Mouse (Mus musculus): Measurements from ENCODE around the gene Tefm.
"Not testable (repeated sequence)": the region's sequence is repeated elsewhere in the genome, so short reads cannot be mapped to it uniquely, and the experiment has no call there.

The Tefm gene

DNA sequence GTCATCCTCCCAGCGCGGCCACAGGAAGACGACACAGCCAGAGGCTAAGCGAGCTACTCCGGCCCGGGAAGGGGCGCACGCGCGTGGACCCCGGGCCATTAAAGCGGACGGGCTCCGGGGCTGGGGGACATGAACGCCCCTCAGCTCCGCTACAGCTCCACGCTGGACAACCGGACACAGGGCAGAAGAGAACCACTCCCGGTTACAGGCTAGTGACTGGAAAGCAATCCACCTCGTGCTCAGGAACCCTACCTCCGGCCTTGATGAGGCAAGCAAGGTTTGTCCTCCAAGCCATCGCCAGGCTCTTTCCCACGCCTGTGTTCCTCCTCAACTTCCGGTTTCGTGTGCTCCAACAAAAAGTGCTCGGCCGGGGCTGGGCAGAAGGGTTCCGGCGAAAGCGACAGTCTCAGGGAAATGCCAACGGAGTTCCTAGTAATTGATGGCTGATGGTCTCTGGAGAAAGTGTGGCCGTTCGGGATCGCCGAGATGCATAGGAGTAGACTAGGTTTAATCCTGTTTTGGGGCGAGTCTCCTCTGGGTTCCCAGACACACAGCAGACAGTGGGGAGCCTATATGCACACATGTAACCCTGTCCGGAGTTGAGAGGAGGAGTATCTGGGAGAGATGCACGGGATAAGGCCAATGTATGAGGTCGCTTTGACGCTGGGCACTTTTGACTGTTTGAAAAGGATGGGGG lies at the start of gene Tefm:
Gene Tefm (minus strand): TSS at position 351 of the 697 bp plus-strand sequence.
- peak; percentile 79 for DNase-seq (ENCODE audit: low spot score)

DNA sequence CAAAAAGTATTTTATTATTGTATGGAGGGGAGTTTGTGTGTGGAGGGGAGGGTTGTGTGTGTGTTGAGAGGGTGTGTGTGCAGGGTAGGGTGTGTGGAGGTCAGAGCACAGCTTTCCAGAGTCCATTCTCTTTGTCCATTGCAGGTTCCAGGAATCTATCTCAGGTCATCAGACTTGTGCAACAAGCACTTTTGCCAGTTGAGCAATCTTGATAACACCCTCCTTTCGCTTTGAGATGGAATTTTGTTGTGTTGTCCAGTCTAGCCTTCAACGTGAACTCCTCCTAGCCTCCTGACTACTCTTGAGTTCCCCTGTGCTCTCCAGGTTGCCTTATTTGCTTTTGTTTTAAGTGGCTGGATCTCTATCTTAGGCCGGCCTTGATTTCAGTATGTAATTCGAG lies 48.3 kb upstream of the Tefm start:
- peak; percentile 74 for DNase-seq (ENCODE audit: low spot score)

DNA sequence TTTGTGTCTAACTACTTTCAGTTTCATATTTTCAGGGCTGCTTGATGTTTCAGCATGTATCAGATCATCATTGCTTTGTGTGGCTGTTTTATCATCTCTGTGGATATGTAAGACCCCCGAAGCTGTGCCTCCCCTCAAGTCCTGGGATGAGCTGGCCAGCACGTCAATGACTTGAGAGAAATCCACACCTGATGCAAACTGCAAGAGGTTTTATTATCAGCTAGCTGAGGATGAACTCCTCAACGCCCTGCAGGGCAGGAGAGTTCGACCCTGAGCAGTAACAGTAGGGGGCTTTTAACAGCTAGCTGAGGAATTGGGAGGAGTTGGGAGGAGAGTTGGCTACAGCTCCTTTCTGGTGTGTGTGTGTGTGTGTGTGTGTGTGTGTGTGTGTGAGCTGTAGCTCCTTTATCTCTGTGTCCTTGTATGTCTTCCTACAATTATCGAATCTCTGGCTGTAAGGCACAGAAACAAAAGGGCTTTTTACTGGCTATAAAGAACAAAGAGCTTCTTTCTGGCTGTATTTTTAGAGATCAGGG lies 43.5 kb upstream of the Tefm start:
- not testable (repeated sequence) for DNase-seq (ENCODE audit: low spot score)

DNA sequence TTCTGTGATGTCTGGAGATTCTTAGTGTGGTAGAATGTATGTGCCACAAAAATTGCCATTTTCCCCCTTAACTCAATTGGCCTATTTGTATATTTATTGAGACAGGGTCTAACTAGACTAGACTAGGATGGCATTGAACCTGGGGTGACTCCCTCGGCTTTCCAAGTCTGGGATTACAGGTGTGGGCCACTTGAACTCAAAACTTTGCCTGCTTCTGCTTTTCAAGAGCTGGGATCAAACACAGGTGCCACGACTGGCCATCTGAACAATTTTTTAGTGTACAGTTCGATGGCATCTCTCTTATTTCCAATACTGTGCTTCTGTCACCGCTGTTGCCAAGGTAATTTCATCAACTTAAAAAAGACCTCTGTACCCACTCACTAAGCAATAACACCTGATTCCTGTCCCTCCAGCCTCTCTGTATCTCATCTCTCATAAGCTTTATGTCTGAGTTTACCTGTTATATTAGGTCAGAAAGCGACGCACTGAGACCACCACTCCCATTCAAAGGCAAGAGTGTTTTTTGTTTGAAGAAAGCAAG lies 42.6 kb upstream of the Tefm start:
- DNase-seq (ENCODE audit: low spot score): no peak

DNA sequence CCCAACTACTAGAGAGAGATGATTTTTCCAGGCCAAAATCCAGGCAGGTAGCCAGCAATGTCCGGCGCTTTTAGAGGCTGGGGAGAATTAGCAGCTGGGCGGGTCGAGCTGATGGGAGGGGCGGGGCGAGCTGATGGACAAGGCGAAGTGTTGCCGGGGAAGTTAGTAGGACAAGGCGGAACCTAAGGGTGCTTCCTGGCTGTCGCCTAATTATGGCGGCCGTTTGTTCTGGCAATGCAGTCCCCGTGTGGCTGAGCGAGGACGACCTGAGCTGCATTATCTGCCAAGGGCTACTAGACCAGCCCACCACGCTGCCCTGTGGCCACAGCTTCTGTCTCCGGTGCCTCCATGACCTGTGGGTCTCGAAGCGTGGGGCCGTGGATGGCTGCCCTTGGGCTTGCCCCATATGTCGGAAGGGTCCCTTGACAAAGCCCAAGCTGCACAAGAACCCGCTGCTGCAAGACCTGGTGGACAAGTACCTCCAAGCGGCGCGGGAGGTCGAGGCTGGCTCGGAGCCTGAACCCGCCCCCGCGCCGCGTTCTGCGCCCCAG lies 41.8 kb upstream of the Tefm start, which contains the start of gene Rnf135:
Gene Rnf135 (plus strand): TSS at position 147 of the 551 bp plus-strand sequence.
- DNase-seq (ENCODE audit: low spot score): peak; percentile 95

DNA sequence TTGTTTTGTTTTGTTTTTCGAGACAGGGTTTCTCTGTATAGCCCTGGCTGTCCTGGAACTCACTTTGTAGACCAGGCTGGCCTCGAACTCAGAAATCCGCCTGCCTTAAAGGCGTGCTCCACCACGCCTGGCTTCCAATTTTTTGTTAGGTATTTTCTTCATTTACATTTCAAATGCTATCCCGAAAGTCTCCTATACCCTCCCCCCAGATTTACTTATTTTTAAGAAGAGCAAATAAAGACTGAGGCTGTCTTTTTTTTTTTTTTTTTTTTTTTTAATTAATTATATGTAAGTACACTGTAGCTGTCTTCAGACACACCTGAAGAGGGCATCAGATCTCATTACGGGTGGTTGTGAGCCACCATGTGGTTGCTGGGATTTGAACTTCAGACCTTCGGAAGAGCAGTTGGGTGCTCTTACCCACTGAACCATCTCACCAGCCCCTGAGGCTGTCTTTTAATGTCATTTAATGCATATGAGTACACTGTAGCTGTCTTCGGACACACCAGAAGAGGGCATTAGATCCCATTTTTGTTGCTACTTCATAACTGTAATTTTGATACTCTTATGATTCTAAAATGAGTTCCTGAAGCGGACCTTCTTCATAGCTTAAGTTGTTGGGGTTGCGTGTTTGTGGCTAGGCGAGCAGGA lies 41.2 kb upstream of the Tefm start:
- not testable (repeated sequence) for DNase-seq (ENCODE audit: low spot score)

DNA sequence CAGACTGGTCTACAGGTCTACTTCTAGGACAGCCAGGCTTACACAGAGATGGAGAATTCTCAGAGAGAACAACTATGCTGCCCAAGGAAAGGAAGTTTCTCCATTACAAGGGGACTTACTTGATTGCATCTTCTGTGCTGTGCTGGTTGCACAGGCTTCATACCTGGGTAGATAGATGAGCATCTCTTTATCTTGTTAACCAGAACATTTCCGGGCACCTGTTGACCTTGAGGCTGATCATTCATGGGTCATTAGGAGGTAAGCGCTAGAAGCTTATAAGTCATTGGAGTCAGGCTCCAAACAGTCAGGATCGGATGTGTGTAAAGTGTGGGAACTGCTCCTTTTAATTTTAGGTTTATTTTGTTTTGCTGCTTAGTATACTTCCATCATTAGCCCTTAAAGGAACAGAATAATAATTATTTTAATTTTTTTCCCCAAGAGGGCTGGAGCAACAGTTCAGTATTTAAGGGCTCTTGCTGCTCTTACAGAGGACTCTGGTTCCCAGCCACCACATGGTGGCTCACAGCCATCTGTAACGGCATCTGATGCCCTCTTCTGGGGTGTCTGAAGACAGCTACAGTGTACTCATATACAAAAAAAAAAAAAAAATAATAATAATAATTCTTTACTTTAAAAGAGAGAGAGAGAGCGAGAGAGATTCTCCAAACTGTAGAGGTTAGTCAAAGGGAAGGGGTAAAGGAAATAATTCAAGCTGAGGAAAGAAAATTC lies 39.2 kb upstream of the Tefm start:
- DNase-seq (ENCODE audit: low spot score): no peak

DNA sequence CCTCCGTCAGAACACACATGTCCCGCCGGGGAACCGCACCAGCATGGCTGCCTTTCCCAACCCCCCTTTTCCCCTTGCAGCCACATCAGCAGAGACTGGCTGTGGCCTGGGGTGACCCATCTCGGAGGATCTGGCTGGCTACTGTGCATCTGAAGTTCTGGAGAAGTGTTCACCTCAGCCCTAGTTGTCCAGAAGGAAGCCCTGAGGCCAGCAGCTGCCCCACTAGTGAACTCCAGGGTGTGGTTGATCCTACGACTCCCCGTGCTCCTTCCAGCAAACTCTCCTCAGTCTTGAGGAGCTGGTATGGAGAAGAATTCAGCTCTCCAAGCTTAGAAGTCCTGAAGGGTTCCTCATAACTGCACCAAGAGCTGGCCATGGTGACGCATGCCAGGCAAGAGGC lies 36.3 kb upstream of the Tefm start:
- no peak for DNase-seq (ENCODE audit: low spot score)

DNA sequence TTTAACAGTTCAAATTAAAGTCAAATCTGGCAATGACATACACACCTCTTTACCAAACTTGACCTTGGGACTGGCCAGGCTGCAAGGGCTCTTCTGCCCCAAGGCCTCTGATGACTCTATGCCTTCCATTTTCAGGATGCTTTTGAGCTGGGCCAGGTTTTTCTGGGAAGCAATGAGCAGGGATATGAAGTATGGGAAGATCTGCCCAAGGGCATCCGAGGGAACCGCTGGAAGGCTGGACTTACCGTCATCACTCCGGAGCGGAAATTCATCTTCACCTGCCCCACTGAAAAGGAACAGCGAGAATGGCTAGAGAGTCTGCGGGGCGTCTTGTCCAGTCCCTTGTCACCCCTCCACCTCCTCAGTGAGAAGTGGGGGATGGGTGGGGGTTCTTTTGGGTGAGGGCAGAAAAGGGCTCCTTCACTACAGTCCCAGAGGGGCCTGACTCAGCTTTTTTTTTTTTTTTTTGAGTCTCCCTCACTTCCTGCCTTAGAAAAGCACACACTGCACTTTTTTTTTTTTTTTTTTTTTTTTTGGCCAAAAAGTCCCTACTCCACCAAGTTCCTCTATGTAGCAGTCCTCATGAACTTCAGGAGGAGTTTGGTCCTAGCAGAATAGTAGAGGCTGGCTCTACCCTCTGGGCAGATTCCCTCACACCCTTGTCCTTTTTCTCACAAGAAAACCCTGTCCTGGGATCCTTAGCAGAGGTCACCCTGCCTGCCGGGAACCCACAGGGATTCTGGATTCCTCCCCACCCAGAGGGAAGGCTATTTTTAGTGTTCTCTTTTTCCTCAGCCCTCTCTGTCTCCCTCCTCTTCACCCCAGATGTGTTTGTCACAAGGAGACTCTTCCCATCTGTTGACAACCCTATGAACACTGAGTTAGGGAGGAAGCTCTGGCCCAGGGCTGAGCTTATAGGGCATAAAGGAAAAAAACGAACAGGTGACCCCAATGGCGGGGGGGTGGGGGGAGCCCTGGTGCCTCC lies 35.2 kb upstream of the Tefm start:
- DNase-seq (ENCODE audit: low spot score): no peak

DNA sequence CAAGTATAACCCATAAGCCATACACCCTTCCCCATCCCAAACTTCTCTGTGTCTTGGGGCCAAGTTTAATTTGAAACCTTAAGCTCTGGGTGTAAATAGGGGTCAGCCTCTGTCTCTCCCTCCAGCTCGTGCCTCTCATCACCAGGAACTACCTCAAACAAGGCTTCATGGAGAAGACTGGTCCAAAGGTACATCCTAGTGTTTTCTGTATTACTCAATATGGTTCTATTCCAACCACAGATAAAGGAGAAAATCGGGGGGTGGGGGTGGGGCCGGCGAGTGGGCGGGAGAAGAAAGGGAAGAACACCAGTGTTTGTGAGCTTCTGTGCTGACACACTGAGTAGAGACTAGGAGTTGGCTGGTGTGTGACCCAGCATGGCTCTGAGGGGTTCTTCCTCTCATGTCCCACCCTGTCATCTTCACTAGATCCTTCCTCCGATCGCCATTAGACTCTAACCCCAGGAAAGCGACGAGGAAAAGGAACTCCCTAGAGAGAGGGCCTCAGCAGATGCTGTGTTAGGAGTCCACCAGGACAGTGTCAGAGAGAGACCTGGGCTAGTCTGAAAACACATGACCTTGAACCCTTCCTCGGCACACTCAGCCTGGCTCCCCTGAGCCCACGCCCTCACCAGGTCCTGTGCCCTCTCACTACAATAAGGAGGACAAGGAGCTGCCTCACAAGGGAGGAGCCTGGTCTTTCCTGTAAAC lies 32.1 kb upstream of the Tefm start:
- DNase-seq (ENCODE audit: low spot score): no peak

DNA sequence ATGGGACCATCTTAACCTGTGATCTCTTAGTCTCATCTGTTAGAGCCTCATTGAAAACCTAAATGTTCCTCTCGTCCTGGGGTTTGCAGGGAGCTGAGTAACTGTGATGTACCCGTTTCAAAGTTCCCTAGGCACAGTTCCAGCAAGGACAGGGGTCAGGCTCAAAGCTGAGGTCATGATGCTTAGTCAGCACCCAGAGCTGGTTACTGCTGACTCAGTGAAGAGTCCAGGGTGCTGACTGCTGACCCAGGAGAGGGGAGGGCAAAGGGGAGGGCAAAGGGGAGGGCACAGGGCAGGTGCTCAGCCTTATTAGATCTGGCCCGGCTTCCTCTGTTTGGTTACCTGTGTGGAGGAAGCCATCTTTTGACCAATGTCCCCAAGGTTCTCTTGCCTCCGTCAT lies 29.9 kb upstream of the Tefm start:
- DNase-seq (ENCODE audit: low spot score): no peak

DNA sequence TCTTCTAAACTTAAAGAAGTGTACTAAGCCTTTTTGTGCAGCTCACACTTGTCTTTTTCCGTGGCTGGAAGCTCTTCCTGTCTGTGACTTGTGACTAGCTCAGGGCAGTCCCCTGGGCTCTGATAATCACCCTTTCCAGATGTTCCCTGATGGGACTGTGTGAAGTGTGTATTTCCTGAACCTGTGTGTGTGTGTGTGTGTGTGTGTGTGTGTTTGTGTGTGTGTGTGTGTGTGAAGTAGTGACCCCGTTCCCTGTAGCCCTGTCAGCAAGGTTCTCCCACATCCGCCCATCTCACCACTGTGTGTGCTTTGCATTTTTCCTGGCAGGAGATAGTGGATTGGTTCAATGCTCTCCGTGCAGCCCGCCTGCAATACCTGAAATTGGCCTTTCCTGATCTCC lies 28.4 kb upstream of the Tefm start:
- no peak for DNase-seq (ENCODE audit: low spot score)

DNA sequence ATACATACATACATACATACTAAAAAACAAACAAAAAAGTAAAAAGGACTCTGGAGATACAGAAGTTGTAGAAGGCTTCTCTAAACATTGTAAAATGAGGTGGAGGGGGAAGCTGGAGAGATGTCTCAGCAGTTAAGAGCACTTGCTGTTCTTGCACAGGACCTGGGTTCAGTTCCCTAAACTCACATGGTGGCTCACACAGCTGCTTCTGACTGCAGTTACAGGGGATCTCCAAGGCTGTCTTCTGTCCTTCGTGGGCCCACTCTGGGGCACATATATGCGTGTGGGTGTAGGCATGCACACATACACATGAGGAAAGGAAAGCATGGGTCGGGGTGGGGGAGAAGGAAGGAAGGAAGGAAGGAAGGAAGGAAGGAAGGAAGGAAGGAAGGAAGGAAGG lies 27.7 kb upstream of the Tefm start:
- no peak for DNase-seq (ENCODE audit: low spot score)

DNA sequence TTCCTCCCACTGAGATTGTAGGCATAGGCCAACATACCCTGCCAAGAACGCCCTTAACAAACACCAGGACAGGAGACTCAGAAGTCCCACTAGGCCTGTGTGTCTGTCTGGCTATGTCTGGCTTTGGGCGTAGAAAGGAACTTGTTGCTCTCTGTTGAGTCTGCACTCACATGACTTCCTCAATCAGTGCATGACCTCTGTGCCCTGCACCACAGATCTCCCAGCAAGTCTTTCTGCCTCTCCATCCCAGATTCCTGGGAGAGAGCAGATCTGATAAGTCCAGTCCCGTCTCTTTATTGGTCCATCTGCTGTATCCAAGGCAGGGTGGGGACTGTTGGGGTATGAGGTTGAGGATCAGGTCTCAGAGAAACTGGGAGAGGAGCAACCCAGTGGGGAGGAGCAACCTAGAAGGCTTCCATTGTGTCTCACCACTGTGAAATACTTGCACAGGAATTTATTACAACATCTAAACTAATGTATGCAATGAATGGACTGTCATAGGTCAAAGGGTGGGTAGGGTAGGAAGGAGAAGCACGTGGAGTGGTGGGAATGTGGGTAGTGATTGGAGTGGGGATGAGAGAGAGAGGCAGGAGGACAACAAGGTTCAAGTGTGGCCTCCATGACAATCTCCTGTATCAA lies 26.8 kb upstream of the Tefm start:
- DNase-seq (ENCODE audit: low spot score): no peak

DNA sequence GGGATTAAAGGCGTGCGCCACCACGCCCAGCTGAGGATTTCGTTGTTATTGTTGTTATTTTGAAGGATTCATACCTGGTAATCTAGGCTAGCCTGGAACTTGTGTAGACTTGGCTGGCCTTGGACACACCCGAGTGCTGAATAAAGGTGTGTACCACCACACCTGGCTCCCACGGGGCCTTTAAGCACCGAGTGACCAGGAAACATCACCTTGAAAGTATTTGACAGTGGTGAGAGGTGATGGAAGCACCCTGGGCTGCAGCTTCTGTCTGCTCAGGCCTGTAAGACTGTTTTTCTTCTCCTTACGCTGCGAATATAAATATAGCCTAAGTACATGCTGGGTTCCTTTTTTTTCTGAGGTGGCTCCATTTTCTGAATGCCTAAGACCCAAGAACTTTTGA lies 26.1 kb upstream of the Tefm start:
- no peak for DNase-seq (ENCODE audit: low spot score)

DNA sequence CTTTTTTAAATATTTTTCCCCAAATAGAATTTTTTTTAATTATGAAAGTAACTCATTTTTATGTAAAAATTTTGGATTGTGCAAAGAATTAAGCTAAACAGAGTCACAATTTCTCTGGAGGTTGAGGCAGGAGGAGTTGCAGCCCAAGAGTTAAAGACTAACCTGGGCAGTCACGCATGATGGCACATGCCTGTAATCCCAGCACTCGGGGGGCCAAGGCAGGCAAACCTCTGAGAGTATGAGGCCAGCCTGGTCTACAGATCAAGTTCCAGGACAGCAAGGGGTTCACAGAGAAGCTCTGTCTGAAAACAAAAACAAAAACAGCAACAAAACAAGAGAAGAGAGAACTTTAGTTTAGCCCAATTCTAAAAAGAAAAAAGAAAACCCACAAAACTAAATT lies 22.2 kb upstream of the Tefm start:
- no peak for DNase-seq (ENCODE audit: low spot score)

DNA sequence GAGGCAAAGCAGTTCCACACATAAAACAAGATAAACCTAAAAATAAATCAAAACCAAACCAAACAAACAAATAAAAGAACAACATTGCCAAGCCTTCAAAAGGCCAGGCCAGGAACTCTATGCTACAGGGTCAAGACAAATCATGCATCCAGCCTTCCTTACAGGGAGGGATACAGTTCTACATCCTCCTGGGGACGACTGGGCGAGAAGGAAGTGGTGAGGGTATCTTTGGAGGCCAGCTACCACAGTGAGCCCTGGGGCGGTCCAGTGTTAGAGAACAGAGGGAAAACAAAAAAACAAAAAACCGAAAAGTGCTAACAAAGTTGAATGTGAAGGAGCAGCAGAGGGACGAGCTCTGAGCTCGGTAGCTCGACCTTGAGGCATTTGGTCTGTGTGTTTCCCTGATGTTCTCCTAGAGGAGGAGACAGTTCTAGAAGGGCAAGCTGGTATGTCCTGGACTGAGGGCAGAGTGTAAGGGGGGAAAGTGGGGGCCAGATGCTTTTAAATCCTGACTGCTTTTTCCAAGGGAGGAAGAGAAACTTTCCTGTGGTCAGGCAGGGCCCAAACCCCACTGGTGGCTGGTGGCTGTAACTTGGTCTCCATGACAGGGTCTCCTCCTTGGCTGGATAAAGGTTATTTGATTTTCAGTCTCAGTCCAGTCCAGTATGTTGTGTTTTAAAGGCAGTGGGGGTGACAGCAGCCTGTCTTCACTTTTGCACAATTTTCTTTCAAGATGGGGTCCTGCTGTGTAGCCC lies 21.6 kb upstream of the Tefm start:
- DNase-seq (ENCODE audit: low spot score): no peak

DNA sequence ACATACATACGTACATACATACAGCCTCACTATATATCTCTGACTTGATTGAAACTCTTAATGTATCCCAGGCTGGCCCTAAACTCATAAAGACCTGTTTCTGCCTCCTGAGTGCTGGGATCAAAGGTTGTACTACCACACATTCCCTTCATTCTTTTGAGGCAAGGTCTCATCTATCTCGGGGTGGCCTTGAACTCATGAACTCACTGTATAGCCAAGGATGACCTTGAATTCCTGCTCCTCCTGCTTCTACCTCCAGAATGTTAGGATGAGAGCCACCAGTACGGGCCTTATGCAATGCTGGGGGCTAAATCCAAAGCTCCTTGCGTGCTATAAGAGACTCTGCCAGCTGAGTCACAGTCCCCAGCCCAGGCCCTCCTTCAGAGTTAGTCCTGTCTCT lies 19.1 kb upstream of the Tefm start:
- no peak for DNase-seq (ENCODE audit: low spot score)

DNA sequence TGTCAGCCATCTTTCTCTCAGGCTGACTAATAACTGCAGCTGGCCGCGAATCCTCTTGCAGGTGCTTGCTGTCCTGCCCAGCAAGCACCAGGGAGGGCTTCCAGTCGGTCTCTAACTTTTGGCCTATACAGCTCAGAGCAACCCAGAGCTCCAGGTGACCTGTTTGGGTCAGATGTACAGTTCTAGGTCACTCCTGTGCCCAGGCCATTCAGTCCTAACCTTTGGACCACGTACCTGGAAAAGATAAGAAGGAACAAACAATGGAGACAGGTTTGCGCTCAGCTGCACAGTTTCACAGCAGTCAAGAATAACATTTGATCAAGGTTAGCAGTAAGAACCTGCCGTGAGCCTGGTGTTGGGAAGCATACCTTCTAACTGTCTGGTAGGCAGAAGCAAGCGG lies 17.0 kb upstream of the Tefm start:
- no peak for DNase-seq (ENCODE audit: low spot score)
